Mouse (Mus musculus): ENCODE results near the gene Ak7.

- TF ChIP-seq CTCF (IDR thresholded peaks at IDR 0.05; ENCODE audit: low read depth, low read length) (no peak), POLR2A (IDR thresholded peaks at IDR 0.05; ENCODE audit: borderline replicate concordance, low read depth, low read length) (no peak)
These were observed 63.9 kb downstream of the Ak7 start for GRCm38 (mm10) chr12:105769700-105770099.

All from bone marrow macrophage, adult 2 months (primary cell).